ENCODE assay signal across 26 mouse cellular contexts in genomic region chr6:57365866-57366265, GRCm38 (mm10). TPM values are rescaled to one million over a fixed set of nuclear protein-coding genes. Genes with fewer than 3 reads are reported as not detected.
"Had no signal": no experiment of that assay in that cellular context is flagged by ENCODE, and none has a peak within 500 bp of the region (broad histone marks: within the 10 kb centered on the region; RNA-seq: fewer than 3 reads in every experiment).

No protein-coding gene starts in this region.

RNA-seq across cellular contexts. Expression of gene Vmn1r17, which starts 2.3 kb away (rescaled TPM):
- polyA plus RNA-seq: heart, embryonic 10.5 days; heart, embryonic 11.5 days; heart, embryonic 12.5 days; heart, embryonic 13.5 days; heart, embryonic 14.5 days; heart, embryonic 15.5 days; heart, embryonic 16.5 days; heart, postnatal 0 days; hindbrain, embryonic 10.5 days; hindbrain, embryonic 11.5 days; hindbrain, embryonic 12.5 days; hindbrain, embryonic 13.5 days; hindbrain, embryonic 14.5 days; hindbrain, embryonic 15.5 days; hindbrain, embryonic 16.5 days; hindbrain, postnatal 0 days; inflammation-experienced regulatory T-cells, adult 6 months; intestine, embryonic 14.5 days; intestine, embryonic 15.5 days; intestine, embryonic 16.5 days; intestine, postnatal 0 days; kidney, embryonic 14.5 days; kidney, embryonic 15.5 days; kidney, embryonic 16.5 days; kidney, postnatal 0 days; large intestine, adult 2 months had no signal

RNA-seq across cellular contexts. Expression of gene Vmn1r18, which starts 29.7 kb away (rescaled TPM):
- polyA plus RNA-seq: heart, embryonic 10.5 days; heart, embryonic 11.5 days; heart, embryonic 12.5 days; heart, embryonic 13.5 days; heart, embryonic 14.5 days; heart, embryonic 15.5 days; heart, embryonic 16.5 days; heart, postnatal 0 days; hindbrain, embryonic 10.5 days; hindbrain, embryonic 11.5 days; hindbrain, embryonic 12.5 days; hindbrain, embryonic 13.5 days; hindbrain, embryonic 14.5 days; hindbrain, embryonic 15.5 days; hindbrain, embryonic 16.5 days; hindbrain, postnatal 0 days; inflammation-experienced regulatory T-cells, adult 6 months; intestine, embryonic 14.5 days; intestine, embryonic 15.5 days; intestine, embryonic 16.5 days; intestine, postnatal 0 days; kidney, embryonic 14.5 days; kidney, embryonic 15.5 days; kidney, embryonic 16.5 days; kidney, postnatal 0 days; large intestine, adult 2 months had no signal

RNA-seq across cellular contexts. Expression of gene Vmn1r16, which starts 36.6 kb away (rescaled TPM):
- polyA plus RNA-seq: heart, embryonic 10.5 days; heart, embryonic 11.5 days; heart, embryonic 12.5 days; heart, embryonic 13.5 days; heart, embryonic 14.5 days; heart, embryonic 15.5 days; heart, embryonic 16.5 days; heart, postnatal 0 days; hindbrain, embryonic 10.5 days; hindbrain, embryonic 11.5 days; hindbrain, embryonic 12.5 days; hindbrain, embryonic 13.5 days; hindbrain, embryonic 14.5 days; hindbrain, embryonic 15.5 days; hindbrain, embryonic 16.5 days; hindbrain, postnatal 0 days; inflammation-experienced regulatory T-cells, adult 6 months; intestine, embryonic 14.5 days; intestine, embryonic 15.5 days; intestine, embryonic 16.5 days; intestine, postnatal 0 days; kidney, embryonic 14.5 days; kidney, embryonic 15.5 days; kidney, embryonic 16.5 days; kidney, postnatal 0 days; large intestine, adult 2 months had no signal

RNA-seq across cellular contexts. Expression of gene Vmn1r19, which starts 37.7 kb away (rescaled TPM):
- polyA plus RNA-seq: heart, embryonic 10.5 days; heart, embryonic 11.5 days; heart, embryonic 12.5 days; heart, embryonic 13.5 days; heart, embryonic 14.5 days; heart, embryonic 15.5 days; heart, embryonic 16.5 days; heart, postnatal 0 days; hindbrain, embryonic 10.5 days; hindbrain, embryonic 11.5 days; hindbrain, embryonic 12.5 days; hindbrain, embryonic 13.5 days; hindbrain, embryonic 14.5 days; hindbrain, embryonic 15.5 days; hindbrain, embryonic 16.5 days; hindbrain, postnatal 0 days; inflammation-experienced regulatory T-cells, adult 6 months; intestine, embryonic 14.5 days; intestine, embryonic 15.5 days; intestine, embryonic 16.5 days; intestine, postnatal 0 days; kidney, embryonic 14.5 days; kidney, embryonic 15.5 days; kidney, embryonic 16.5 days; kidney, postnatal 0 days; large intestine, adult 2 months had no signal
